Comparison of ENCODE assay signal across 10 mouse cellular contexts in the genomic region with DNA sequence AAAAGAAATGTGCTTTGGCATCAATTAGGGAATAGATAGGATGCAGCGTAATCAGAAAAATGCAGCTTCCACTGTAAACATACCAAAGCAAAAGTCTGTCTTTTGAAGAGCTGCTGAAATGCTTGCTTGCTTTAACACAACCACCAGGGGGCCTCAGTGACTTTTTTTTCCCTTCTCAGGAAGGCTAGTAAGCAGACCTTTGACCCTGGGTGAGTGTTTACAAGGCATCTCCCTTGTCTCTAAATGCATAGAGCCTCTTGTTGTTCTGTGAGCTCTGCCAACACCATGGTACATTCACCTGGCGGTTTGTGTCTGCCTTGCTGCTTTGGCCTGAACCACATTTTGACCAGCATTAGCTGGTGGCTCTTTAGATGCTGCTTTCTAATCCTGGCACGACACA.
DNase-seq lines count a peak whose midpoint lies in the region; ATAC-seq and TF ChIP-seq lines count a peak whose summit lies in the region.
"Had no signal": no experiment of that assay in that cellular context is flagged by ENCODE, and none has a peak within 500 bp of the region (broad histone marks: within the 10 kb centered on the region; RNA-seq: fewer than 3 reads in every experiment).

No protein-coding gene starts in this region.

- ATAC-seq in granulocyte monocyte progenitor cell, adult 5-6 weeks (replicated peaks; ENCODE audit: poor library complexity, severe bottlenecking): peak; percentile 27; the same call in 1 of the 2 replicates
- no peak for ATAC-seq in lung, postnatal 0 days

- WGBS in lung, postnatal 0 days: 38% methylated on average over 3 of the region's 3 CpGs

- no peak overlapping the region for H3K4me3 ChIP-seq in left cerebral cortex, adult 2 months
- H3K4me3 ChIP-seq in lung, postnatal 0 days (ENCODE audit: low read depth, low read length): no peak overlapping the region
- H3K4me3 ChIP-seq: erythroblast, embryonic 14.5 days; liver, embryonic 15.5 days; stomach, embryonic 15.5 days had no signal

- intact Hi-C loops in left cerebral cortex, adult 2 months (cut with DNase I): no loop called here

- TF ChIP-seq CTCF in left cerebral cortex, adult 2 months (IDR thresholded peaks at IDR 0.05): peak; percentile 67
- TF ChIP-seq CTCF in lung, postnatal 0 days (IDR thresholded peaks at IDR 0.05): peak; percentile 61

- no peaks in the 10 kb centered on the region for H3K27me3 ChIP-seq in lung, postnatal 0 days (replicated peaks; ENCODE audit: insufficient read depth, low read length)
- H3K27me3 ChIP-seq: liver, embryonic 15.5 days; stomach, embryonic 15.5 days had no signal

- H3K4me2 ChIP-seq in lung, postnatal 0 days (replicated peaks; ENCODE audit: low read depth, low read length): no peak overlapping the region
- H3K4me2 ChIP-seq: liver, embryonic 15.5 days; stomach, embryonic 15.5 days had no signal

- H3K4me1 ChIP-seq in lung, postnatal 0 days (ENCODE audit: insufficient read depth, low read depth, low read length): no peaks in the 10 kb centered on the region
- H3K4me1 ChIP-seq: liver, embryonic 15.5 days; stomach, embryonic 15.5 days had no signal

- H3K36me3 ChIP-seq in lung, postnatal 0 days (ENCODE audit: insufficient read depth, low read length): no peaks in the 10 kb centered on the region
- H3K36me3 ChIP-seq: liver, embryonic 15.5 days; stomach, embryonic 15.5 days had no signal

- no peak for DNase-seq in left cerebral cortex, adult 2 months (ENCODE audit: extremely low spot score in 1 of 2, low spot score in 2 of 2)
- no peak for DNase-seq in left cerebral cortex, adult 11 months (ENCODE audit: low spot score)
- DNase-seq in Muller cell, postnatal 12 days (ENCODE audit: inconsistent ontology term): peak; percentile 38
- DNase-seq in adrenal gland, postnatal 36 days: peak; percentile 51 to 64
- peak; percentile 46 for DNase-seq in lung, postnatal 0 days (ENCODE audit: low spot score)
- peak; percentile 45 for DNase-seq in yolk sac, embryonic 10.5 days (ENCODE audit: low spot score)

- no peak overlapping the region for H3K9ac ChIP-seq in lung, postnatal 0 days (replicated peaks; ENCODE audit: low read depth)
- H3K9ac ChIP-seq: liver, embryonic 15.5 days; stomach, embryonic 15.5 days had no signal

- no peak overlapping the region for H3K27ac ChIP-seq in left cerebral cortex, adult 2 months
- no peak overlapping the region for H3K27ac ChIP-seq in lung, postnatal 0 days (ENCODE audit: low read length)
- H3K27ac ChIP-seq: liver, embryonic 15.5 days; stomach, embryonic 15.5 days had no signal

- TF ChIP-seq EP300 in lung, postnatal 0 days (IDR thresholded peaks at IDR 0.05): no peak

- no peaks in the 10 kb centered on the region for H3K9me3 ChIP-seq in lung, postnatal 0 days (ENCODE audit: low read length)
- H3K9me3 ChIP-seq: liver, embryonic 15.5 days; stomach, embryonic 15.5 days had no signal

Comparison
In these comparisons a context has a peak if more than half of its experiments do, and no peak if none do; other contexts are left out.
1. DNase-seq: peak in Muller cell, postnatal 12 days (single experiment), adrenal gland, postnatal 36 days (2 of 2), lung, postnatal 0 days (single experiment) and yolk sac, embryonic 10.5 days (single experiment); none in left cerebral cortex, adult 2 months (0 of 2) and left cerebral cortex, adult 11 months (single experiment).